Mouse (Mus musculus) layer of hippocampus, adult 18-20 months (tissue): ENCODE results near the gene Lrrc63. TPM values are rescaled to one million over a fixed set of nuclear protein-coding genes. Genes with fewer than 3 reads are reported as not detected.
A peak's percentile ranks its signal among the peaks of the same experiment; 100 is the strongest.

Source experiments
- DNase-seq, 2 experiments: peaks; one replicate each; pipeline ENCODE4 v3.0.0; 2022; ENCODE audit warnings: low spot score in 2 of 2
- total RNA-seq, 2 experiments: library from RNA; stranded (reverse); gene quantifications; 2 replicates each; pipeline ENCODE4 v1.2.3; 2021

The Lrrc63 gene
- total RNA-seq, 2 experiments from 2014 or later: not detected

DNA sequence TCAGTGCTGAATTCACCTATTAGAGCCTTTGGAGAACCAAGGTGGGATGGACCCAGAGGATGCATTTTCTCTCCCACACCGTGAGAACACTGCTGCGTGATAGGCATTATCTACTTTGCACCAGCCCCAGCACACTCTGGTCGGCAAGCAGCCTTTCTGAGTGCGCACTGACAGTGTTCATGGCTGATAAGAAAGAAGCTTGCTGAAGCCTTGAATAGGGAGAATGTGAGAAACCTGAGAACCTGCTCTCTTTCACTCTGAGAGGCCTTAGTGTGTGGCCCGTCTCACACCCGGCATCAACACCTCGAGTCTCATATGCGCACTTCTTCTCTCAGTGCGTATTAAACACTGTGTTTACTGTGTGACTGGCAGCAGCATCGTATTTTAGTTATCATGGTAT, 7.8 kb upstream of the Lrrc63 start:
- no peak for DNase-seq

- no peak for DNase-seq
Measured at GRCm38 (mm10) chr14:75136119-75136966, 5.7 kb upstream of the Lrrc63 start.

DNA sequence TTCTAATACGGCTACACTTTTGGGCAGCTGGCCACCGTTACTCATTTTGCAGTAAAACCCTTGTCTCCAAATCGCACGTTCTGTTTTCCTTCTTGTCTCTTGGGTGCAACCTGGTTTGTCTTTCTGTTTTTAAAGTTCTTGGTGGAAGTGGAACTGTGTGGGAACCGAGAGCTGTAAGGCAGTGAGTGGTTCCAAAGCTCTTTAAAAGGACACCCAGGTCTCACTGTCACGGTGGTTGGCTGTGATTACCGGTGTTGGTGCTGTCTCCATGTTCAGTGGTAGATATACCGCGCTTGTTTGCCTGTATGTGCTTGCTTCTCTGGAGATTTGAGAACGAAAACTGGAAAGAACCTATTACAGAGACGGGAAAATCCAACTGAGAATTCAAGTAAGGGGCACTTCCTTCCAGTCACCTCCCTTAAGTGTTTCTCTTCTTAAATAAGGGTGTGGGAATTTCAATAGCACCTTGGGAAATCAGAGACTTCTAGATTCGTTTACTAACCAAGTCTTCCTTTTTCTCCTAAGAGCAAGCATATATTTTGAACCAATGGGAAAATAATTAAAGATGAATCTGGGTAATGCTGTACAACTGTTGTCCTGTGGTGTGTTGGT, 749 bp upstream of the Lrrc63 start:
- DNase-seq: peak in 1 of 2 experiments; percentile 2

DNA sequence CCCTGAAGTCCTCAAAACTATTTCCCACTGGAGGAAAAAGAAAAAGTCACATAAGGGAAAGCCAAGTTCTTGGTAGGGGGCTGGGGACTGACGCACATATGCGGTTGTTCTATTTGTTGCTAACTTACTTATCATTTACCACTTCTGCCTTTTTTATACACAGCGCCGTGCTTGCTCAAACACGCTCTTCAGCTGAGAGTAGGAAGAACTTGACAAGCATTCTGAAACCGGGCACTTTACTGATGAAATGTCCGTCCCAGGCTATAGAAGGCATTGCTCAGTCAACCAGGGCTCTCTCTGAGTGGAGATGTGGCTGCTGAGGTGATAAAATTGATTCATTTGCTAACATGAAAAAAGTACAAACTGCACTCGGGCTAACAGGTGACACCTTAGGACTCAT, 9.0 kb downstream of the Lrrc63 start:
- no peak for DNase-seq

DNA sequence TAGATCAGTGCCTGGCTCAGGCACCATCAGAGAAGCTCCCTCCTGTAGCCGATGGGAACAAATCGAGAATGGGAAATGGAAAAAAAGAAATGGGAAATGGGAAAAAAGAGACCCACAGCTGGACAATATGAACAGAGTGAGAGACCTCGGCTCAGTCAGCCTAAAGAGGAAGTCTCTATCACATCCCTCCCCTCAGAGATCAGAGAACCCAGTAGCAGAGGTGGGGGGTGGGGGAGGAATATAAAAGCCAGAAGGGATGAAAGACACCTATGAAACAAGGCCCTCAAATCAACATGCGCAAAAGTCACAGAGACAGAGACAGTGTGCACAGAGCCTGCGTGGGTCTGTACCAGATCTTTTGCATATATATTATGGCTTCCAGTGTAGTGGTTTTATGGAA, 27.7 kb downstream of the Lrrc63 start:
- no peak for DNase-seq

DNA sequence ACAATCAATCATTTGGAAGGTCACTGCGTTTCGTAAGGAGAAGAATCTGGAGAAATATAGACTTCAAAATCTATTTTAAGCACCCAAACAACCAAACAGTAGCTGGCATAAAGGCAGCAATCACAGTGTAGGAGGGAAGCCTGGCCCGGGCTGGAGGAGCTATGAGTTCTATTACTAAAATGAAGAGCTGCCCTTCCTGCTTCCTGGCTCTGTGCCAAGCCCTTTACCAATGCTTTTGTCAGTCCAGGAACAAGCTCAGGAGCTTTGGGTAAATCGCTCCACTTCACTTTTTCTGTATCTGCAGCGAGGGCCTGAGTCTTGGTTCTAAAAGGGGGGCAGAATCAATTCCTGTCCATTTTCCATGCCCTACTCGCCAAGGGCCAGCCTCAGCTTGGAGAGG, 52.7 kb downstream of the Lrrc63 start:
- DNase-seq: no peak

DNA sequence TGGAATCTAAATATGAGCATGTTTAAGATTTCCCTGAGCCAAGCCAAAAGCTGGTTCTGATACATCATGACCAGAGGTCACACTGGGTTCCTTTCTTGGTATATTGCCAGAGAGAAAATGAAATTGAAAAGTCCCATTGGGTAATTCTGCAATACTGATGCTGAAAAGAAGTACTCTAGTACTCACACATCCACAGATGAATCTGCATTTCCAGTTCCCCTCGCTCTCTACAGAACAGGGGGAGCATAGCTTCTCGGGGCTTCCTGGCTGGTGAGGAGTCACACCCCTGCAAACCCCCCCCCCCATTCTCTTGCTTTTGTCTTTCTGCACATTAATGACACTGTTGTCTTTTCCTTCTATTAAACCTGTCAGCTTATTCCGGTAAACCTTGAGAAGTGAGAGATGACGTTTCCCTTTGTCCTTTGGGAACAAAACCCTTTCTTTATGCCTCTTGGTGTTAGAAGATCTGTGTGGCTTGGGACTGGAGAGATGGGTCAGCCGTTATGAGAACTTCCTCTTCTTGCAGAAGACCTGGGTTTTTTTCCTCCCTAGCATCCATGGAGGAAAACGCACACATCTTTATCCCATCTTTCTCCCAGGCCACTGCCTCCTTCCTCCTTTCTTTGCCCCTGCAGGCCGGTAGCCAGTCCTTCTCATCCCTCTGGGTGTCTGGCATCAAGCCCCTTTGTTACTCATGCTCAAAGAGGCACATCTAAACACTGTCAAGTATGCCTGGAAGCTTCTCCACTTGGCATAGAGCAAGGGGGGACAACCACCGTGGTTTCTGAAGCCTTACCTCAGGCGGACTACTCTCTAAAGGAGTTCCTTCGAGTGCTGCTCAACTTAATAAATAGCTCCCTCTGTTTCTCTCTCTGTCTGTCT, 55.1 kb downstream of the Lrrc63 start:
- DNase-seq: no peak

GRCm38 (mm10) chr14:75071091-75071490, 59.6 kb downstream of the Lrrc63 start:
- DNase-seq: no peak

GRCm38 (mm10) chr14:75069356-75069979, 61.2 kb downstream of the Lrrc63 start:
- no peak for DNase-seq

- DNase-seq: no peak
Measured at GRCm38 (mm10) chr14:75068430-75069112, 62.1 kb downstream of the Lrrc63 start.

DNA sequence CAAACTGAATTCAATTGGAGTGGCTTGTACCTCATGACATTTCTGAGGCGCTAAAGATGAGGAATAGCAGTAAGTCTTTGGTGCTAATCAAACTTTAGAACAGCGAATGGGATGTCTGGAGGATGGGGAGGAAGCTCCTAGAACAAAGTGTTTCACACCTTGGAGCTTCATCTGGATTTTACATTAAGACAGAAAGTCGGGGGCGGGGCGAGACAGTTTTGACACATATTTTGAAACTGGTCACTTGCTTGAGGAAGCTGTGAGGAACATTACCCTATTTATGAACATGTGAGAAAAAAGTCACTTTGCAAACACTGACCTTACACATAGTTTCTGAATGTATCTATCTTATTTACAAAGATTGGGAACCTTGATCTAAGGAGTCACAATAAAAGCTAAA, 65.5 kb downstream of the Lrrc63 start:
- no peak for DNase-seq

- no peak for DNase-seq
Measured at GRCm38 (mm10) chr14:75064520-75064919, 66.2 kb downstream of the Lrrc63 start.

- no peak for DNase-seq
Measured at GRCm38 (mm10) chr14:75063936-75064335, 66.7 kb downstream of the Lrrc63 start.

DNA sequence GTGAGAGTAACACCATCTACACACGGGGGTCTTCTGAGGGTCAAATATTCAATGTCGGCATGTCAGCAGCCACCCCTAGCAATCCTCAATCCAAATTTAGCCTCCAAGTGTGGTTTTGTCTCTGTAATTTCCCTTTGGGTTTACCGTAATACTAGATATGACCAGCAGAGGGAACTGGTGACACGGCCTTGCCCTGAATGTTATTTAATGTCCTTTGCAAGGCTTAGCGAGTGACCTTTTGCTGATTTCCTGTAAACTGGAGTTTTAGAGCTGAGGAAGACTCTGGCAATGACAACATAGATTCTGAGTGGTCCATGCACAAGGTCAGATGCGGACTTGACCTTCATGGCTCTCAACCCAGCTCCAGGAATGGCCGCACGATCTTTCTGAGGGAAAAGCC, 70.1 kb downstream of the Lrrc63 start:
- peak in 1 of 2 experiments; percentile 55 for DNase-seq

DNA sequence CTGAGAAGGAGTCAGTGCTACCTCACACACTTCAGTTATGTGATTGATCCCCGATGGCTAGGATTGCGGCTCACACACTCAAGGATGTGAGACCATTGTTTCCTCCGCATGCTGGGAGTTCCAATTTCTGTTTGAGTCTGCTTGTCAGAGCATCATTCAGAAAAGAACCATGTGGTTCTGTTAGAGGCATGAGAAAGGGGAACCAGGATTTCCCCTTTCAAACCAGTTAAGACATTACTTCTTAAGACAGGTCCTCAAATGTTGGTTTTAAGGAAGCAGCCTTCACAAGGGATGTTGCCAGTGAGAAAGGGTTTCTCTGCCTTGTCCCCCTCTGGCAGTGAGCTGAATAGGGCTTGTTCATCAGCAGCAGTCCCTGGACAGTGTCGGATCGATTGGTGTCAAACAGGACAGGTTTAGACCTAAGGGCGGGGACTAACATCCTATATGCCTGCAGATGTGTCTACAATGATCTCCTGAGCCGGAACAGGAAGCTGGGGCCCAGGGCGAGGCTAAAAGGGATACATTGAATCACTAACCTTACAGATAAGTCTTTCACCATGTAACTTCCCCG, 73.7 kb downstream of the Lrrc63 start:
- DNase-seq: no peak

- no peak for DNase-seq
Measured at GRCm38 (mm10) chr14:75054455-75055343, 76.0 kb downstream of the Lrrc63 start.

DNA sequence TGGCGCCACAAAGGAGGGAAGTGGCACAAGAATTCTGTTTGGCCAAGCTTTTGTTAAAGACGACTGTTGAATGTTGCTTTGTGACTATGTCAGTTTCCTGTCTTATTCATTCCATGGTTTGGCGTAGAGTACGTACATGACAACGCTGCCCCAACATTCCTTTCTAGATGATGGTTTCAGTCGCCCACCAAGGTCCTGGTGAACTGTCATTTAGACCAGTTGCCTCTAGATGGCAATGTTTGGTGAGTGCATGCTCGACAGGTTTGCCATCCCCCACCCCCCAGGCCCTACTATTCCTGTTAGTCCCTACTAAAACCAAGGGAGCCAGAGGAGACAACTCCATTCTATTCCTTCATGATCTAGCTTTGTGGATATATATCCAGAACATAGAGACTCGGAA, 78.2 kb downstream of the Lrrc63 start:
- no peak for DNase-seq

DNA sequence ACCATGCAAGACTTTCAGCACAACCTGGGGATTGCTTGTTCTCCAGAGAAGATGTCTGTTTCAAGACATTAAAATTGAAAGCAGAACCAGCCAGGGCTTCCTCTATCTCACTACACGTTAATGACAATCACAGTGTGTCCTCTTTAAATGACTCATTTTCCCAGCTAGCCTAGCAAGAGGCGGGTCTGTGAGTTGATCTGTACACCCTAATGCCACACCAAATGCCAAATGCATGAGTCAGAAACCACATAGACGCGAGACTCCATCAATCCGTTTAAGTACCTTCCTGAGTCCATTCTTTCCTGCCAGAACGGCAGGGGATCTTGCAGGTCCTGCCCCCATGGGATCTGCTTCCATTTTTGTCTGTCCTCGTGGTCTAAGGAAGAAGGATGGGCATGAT, 85.5 kb downstream of the Lrrc63 start:
- no peak for DNase-seq

- DNase-seq: no peak
Measured at GRCm38 (mm10) chr14:75035431-75035830, 95.2 kb downstream of the Lrrc63 start.
